Mouse (Mus musculus) MEL-GATA-1-ER (cell line): ENCODE data around the gene Kcnk18.

Experiments used
- DNase-seq: peaks from one replicate; pipeline ENCODE4 v3.0.0-alpha.2; 2012; ENCODE audit warnings: low read depth; ENCODE audit errors: extremely low read depth

Kcnk18 gene

DNA sequence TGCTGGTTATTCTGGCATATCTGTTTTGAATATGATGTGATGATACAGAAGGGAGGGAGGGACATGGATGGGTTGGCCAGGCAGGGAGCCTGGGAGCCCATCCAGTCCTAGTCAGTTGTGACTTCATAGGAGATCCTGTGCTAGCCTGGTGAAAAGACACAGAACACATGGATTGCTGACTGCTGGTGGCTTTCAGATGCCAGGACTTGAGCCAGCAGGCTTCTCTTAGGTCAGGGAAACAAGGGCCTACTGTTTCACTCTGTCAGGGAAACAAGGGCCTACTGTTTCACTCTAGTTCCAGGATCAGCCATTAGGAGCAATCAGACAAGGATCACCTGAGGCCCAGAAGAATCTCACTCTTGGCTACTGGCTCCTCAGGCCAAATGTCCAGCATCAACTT is 61.8 kb downstream of the Kcnk18 start:
- no peak for DNase-seq

DNA sequence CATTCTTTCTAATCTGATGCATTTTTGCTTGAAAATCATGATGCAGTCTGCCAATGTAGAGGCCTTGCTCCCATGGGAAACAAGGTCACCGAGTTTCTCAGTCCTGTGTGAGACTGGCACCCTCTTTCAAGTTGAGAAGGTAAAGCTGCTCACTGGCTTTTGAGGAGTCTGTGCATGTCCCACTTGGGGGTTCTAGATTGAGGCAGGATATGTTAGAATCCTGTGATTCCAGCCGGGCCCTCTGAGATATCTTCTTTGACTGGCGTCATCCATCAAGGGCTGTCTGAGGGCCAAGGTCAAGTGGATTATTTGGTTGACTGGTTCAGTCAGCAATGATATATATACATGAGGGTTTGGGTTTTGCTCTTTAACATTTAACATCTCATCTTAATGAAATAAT is 63.0 kb downstream of the Kcnk18 start:
- DNase-seq: no peak
